Mouse (Mus musculus) liver (tissue): ENCODE measurements around the gene Cltrn.

ENCODE experiments used
- DNase-seq: peaks from one replicate; pipeline ENCODE4 v3.0.0-alpha.2; 2020; ENCODE audit warnings: mixed read lengths

The Cltrn gene

GRCm38 (mm10) chrX:164145463-164146250, 57.0 kb downstream of the Cltrn start:
- peak; percentile 3 for DNase-seq

DNA sequence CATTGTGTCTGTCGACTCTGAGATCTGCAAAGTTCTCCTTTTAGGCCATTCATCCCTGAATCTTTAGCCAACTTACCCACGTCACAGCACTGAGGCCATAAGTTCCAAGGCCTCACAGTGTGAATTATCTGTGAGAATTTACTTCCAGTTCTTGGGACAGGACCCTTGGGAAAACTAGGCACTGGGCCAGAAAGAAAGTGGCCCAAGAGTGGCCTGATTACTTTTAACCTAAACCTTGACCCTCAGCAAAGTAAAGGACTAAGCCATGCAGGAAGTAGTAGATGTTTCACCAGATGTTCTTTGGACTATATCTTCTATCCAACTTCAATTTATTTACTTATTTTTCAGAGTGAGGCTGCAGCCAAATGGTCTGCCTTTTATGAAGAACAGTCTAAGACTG, 64.1 kb downstream of the Cltrn start:
- no peak for DNase-seq

DNA sequence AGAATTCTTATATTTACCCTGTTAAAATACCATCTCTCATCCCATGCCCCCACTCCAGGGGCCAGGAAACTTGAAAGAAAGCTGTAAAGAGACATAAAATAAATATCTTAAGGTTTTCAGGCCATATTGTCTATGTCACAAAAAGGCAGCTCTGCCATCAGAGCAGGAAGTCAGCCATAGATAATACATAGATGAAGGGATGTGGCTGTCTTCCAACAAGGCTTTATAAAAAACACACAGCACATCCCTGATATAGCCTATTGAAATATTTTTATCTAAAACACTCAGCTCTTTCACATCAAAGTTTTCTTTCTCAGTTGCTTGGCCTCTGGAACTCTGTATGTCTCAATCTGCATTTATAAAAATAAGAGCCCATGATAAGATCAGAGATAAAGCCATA, 65.0 kb downstream of the Cltrn start:
- DNase-seq = no peak

- no peak for DNase-seq
These were observed 66.0 kb downstream of the Cltrn start for GRCm38 (mm10) chrX:164154594-164154993.

GRCm38 (mm10) chrX:164164681-164165080, 76.1 kb downstream of the Cltrn start:
- DNase-seq = no peak
